Mouse (Mus musculus) brain, adult 2 months (tissue): ENCODE measurements at regions not wholly inside any gene's neighbourhood (a gene's known extent, or its start where the extent isn't known, plus 50 kb on each side); places are given as distances from the start of the nearest gene placed in this dataset.

Source experiments
- DNase-seq: peaks from one replicate; pipeline ENCODE4 v3.0.0; 2011; ENCODE audit warnings: low read depth, low spot score

DNA sequence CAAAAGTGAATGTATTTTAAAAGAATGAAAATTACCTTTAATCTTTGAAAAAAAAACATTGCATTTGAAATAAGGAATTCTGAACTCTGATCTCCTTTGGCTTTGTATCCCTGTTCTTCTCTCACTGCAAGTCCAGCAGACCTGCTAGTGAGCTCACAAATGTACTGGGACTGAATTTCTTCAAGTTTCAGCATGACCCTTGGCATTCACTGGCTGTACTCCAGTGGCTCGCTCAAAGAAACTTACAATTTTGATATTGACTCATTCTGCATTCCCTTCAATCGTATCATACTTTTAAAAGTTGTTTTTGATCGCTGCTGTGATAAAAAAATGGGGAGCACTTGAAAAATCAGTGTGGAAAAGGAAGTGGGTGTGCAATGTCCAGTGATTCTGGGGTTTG lies 456.6 kb downstream of the Cd109 start:
- DNase-seq, result no peak

- DNase-seq, result peak; percentile 64
These were observed 494.3 kb downstream of the Cd109 start for GRCm38 (mm10) chr9:79109611-79110010.

DNA sequence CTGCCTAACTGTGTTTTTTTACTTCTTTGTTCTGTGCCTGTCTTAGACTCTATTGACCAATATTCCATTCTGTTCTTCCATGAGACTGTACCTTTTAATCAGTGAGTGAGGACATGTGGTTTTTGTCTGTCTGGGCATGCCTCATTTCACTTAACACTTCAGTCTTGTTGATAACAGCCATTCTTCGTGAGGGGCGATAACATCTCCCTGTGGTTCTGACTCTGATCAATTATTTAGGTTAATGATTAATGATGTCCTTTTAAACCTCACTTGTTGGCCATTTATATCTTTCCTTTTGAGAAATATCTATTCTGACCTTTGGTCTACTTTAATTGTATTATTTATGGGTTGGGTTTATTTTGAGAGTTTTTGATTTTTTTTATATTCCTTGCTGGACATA lies 496.0 kb downstream of the Cd109 start:
- DNase-seq, result no peak

GRCm38 (mm10) chr9:79140970-79141369 lies 525.6 kb downstream of the Cd109 start:
- no peak for DNase-seq

DNA sequence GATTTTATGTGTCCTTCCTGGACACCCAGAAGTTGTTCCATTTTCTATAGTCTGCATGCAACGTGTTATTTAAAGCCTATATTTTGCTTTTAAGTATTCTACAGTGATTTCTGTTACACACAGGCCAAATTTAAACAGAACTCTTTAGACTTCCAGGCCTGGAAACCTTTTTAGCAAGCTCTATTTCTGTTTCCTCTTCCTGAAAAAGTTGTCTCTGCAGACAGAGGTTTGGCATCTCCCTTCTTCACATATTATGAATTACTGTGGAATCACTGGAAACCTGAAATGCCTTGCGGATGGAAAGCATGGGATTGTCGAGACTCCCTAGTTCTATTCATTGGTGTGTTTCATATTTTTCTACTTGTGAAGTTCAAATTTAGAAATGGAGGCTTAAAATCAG lies 530.7 kb downstream of the Cd109 start:
- peak; percentile 41 for DNase-seq

GRCm38 (mm10) chr9:79165596-79165995 lies 550.2 kb downstream of the Cd109 start:
- no peak for DNase-seq

DNA sequence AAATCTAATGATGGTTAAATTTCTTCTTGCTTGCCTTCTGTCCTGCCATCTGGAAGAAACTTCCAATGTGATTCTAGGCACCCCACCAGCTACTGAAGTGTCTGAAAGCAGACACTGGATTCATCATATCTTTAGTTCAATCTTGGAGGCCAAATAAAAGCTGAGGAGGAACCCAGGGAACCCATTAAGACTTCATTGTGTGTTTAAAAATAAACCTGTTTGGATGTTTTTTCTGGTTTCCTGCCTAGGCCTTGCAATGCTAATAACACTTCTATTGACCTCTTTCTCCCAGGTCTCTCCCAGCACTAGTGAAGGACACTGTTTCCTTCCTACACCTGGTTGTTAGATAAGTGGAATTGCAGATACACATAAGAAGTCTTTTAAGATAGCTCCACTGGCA lies 545.6 kb downstream of the Col12a1 start:
- peak; percentile 34 for DNase-seq

GRCm38 (mm10) chr9:79179954-79180353 lies 538.7 kb downstream of the Col12a1 start:
- peak; percentile 21 for DNase-seq

DNA sequence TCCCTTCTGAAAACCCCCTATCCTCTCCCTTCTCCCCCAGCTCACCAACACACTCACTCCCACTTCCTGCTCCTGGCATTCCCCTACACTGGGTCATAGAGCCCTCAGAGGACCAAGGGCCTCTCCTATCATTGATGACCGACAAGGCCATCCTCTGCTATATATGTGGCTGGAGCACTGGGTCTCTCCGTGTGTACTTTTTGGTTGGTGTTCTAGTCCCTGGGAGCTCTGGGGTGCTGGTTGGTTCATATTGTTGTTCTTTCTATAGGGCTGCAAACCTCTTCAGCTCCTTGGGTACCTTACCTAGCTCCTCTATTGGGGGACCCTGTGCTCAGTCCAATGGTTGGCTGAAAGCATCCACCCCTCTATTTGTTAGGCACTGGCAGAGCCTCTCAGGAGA lies 523.2 kb downstream of the Col12a1 start:
- no peak for DNase-seq

DNA sequence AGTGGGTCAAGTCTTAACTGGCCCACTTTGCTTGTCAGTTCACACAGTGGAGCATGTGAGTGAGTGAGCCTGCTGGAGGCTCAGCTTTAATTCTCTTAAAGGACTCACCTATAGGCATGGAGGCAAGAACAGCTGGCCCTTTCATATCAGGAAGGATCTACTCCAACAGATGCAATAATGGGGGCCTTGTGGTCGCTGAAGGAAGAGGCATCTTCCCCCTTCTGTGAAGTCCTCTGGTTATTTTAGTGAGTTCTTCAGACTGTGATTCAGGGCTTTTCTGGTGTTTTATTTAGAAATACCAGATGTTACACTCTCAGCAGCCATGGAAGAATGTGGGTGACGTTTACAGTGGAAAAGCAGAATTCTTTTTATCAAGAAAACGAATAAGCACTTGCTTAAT lies 516.9 kb downstream of the Col12a1 start:
- peak; percentile 64 for DNase-seq

GRCm38 (mm10) chr9:79213364-79213763 lies 505.3 kb downstream of the Col12a1 start:
- DNase-seq, result no peak

DNA sequence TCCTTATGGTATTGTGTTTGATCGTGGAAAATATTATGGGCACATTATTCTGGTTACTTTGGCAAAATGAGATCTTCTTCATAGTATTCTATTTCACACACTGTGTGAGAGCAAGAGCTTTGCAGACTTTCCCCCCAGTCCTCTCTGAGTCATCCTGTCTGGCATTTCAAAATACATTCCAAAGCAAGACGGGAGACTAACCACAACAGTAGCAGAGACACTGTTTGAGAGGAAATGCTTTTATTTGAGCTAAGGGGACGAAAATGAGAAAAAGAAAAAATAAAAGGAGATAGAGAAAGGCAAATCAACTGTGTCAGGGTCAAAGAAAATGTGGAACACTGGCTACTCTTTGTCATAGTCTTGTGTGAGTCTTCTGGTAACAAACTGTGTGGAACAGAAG lies 502.6 kb downstream of the Col12a1 start:
- DNase-seq, result peak; percentile 79

GRCm38 (mm10) chr9:79216432-79216831 lies 502.2 kb downstream of the Col12a1 start:
- peak; percentile 20 for DNase-seq

GRCm38 (mm10) chr9:79233081-79233480 lies 485.6 kb downstream of the Col12a1 start:
- no peak for DNase-seq

GRCm38 (mm10) chr9:79233751-79234150 lies 484.9 kb downstream of the Col12a1 start:
- DNase-seq, result no peak

GRCm38 (mm10) chr9:79269646-79270213 lies 448.9 kb downstream of the Col12a1 start:
- DNase-seq, result no peak

DNA sequence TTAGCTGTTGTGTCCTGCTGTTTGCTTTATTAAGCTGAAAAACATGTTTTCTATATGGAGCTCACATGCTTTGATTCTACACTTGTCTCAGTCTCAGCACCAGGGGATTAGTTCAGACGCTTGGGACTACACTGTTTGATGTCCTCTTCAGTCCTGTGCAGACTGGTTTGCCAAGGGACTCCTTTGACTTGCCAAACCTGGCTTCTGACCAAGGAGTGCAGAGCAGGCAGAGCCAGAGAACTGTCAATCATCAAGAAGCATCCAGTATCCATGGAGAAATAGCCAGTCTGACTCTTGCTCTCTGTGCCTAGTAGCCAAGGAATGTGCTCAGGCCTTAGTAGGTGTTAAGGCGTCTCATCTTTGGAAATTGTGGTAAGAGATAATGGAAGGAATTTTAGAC lies 448.4 kb downstream of the Col12a1 start:
- DNase-seq, result peak; percentile 94

- DNase-seq, result no peak
These were observed 430.8 kb downstream of the Col12a1 start for GRCm38 (mm10) chr9:79287849-79288248.

DNA sequence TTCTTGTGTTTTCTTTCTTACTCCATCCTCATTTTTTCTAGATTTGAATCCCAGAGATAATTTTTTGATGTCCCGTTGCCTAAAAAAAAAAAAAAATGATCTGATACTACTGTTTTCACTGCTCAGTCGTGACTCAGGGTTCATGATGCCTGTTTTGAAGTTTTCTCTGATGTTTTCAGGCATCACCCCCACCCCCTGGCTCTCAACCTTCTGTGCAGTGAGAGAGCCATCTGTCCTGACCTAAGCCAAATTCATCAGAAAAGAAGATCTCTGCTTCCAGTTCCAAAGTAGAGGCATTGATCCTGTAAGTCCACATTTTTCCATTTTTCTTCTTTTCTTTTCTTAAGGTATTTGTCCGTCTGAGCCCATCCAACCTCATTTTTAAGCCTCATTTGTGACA lies 423.3 kb downstream of the Col12a1 start:
- DNase-seq, result peak; percentile 91

- peak; percentile 98 for DNase-seq
These were observed 417.1 kb downstream of the Col12a1 start for GRCm38 (mm10) chr9:79301580-79301979.

DNA sequence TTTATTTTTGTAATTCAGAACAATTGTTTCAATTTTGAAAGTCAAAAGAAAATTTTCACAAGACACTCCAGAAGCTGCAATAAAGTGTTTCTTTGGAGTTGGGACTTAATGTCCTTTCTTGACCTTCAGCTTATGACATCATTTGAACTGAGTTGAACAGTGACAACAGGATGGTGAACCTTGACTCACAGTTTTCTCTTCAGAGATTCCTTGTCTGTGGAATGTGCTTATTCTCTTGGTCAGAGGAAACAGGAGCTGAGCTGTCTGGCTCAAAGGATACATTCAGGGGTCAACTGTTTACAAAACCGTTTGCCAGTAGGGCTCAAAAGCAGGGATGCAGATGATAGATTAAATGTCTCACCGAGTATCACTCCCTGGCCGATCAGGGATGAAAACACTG lies 408.0 kb downstream of the Col12a1 start:
- DNase-seq, result no peak

GRCm38 (mm10) chr9:79317411-79317810 lies 401.2 kb downstream of the Col12a1 start:
- peak; percentile 51 for DNase-seq

DNA sequence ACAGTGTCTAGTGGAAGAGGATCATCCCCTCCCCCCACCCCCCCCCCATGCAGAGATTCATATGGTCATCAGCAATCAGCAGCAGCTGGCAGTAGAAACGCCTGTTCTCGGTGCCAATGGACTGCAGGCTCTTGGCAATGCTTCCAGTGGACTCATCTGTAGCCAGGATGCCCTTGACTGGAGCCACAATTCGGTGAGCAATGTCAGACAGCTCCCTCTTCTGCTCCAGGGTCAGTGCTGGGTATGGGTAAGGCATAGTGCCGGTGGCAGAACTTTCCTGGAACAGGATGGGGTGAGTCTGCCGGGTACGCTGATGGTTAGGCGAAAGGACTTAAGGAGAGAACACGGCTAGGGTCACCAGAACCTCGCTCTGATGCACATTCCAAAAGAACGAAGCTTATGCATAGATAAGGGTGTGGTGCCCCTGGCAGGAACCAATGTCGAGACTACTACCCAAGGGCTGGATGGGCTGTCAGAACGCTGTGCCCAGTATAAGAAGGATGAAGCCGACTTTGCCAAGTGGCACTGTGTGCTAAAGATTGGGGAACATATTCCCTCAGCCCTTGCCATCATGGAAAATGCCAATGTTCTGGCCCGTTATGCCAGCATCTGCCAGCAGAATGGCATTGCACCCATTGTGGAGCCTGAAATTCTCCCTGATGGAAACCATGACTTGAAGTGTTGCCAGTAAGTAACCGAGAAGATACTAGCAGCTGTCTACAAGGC lies 372.1 kb downstream of the Col12a1 start:
- DNase-seq, result peak; percentile 93

DNA sequence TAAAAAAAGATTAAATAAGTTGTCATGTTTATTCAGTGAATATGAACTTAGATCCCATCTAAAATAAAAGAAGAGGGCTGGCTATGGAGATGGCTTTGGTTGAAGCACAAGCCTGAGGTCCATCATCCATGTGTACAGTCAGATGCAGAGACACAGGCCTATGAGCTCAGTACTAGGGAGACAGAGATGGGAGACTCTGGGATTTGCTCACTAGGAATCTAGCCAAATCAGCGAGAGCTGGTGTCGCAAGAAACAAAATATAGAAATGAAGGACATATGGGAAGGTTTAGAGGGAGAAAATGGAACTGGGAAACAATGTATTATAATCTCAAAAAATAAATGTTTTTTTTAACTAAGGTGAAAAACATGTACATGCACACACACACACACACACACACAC lies 326.6 kb downstream of the Col12a1 start:
- DNase-seq, result peak; percentile 56
